Mouse (Mus musculus) kidney, postnatal 14 days (tissue): ENCODE measurements around the gene Eml1.

Experiments used
- DNase-seq: peaks from one replicate; pipeline ENCODE4 v3.0.0; 2022; ENCODE audit warnings: mixed read lengths

Gene Eml1

GRCm38 (mm10) chr12:108554120-108554841 is 183.5 kb downstream of the Eml1 start, which contains the start of gene Evl:
Evl (plus strand) TSS chr12:108554720.
- peak; percentile 95 for DNase-seq

DNA sequence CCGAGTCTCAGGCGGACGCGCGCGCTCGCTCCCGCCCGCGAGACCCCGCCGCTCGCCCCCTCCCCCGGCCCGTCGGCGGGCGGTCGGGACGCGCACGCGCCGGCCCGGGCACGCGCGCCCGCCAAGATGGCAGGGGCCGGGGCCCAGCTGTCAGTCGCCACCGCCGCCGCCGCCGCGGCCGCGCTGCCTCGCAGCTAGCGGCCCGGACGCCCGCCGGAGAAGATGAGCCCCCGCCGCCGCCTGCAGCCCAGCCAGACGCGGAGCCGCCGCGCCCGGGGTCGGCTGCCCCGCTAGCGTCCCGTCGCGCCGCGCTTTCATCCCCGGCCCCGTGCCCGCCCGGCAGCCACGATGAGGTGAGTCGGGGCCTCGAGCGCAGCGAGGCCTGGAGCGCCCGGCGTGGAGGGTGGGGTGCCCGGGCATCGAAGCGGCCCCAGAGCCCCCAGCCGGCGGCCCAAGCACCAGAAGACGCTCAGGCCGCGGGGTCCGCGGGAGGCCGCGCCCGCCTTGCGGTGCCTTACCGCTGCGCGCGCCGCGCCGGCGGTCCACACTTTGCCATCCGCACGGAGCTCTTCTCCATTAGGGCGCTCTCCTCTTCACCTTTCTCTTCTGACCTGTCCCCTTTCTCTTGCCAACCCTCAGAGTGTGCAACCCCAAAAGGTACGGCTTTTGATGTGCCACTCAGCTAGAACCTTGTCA is 184.3 kb downstream of the Eml1 start:
- no peak for DNase-seq

GRCm38 (mm10) chr12:108558194-108558593 is 187.4 kb downstream of the Eml1 start:
- DNase-seq = no peak

GRCm38 (mm10) chr12:108563238-108563637 is 192.5 kb downstream of the Eml1 start:
- DNase-seq = no peak

DNA sequence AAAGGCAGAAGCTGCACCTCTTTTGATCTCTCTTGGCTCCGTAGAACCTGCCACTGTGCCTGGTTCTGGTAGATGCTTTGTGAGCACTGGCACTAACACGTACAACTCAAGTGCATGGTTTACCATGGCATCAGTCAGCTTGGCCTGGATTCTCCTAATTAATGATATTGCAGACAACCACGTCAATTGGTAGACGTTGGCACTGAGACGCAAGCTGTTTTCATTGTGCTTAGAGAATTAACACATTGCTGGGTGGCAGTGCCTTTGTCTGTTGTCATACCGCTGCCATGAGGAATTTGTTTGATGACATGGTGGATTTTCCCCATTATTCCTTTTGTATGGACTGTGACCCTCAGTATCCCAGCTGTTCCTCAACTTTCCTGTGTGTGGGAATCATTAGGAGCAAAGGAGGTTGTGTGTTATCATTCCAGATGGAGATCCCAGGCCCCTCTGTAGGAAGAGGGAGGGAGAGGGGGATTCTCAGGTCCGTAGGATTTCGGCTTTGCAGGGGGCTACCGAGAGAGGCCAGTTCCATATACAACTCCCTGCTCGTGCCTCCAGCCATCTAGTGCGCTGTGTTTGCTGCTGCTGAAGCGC is 194.3 kb downstream of the Eml1 start:
- DNase-seq = no peak

GRCm38 (mm10) chr12:108579156-108579871 is 208.6 kb downstream of the Eml1 start:
- DNase-seq = no peak

DNA sequence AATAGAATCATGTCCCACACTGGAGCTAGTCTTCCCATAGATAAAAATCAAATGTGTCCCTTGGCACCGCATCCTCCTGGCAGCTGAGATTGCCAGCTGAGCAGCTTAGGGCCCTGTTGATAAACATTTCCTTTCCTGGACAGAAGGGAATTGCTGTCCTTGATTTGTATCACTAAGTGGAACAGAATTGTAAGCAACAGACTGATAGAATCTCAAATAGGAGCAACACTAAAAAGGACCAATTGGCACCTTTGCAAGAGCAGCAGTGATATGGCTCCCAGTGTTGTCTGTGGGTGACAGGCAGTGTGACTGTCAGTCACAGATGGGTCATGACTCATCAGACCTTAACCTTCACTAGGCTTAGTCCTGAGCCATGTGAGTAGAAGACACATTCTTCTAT is 213.0 kb downstream of the Eml1 start:
- DNase-seq = no peak
